Mouse (Mus musculus): ENCODE measurements around the gene Fam110a. TPM values are rescaled to one million over a fixed set of nuclear protein-coding genes. Genes with fewer than 3 reads are reported as not detected.

Fam110a gene
- polyA plus RNA-seq, 1 experiment from 2014 or later = 36.3 TPM

- no peaks in the 10 kb centered on the region for H3K27me3 ChIP-seq (replicated peaks; ENCODE audit: insufficient read depth, low read length)
- 7% methylated on average over 22 of the region's 22 CpGs for WGBS
- no peak overlapping the region for H3K9ac ChIP-seq (replicated peaks; ENCODE audit: low read depth)
Observed at GRCm38 (mm10) chr2:151994350-151995122, 14.5 kb upstream of the Fam110a start.

GRCm38 (mm10) chr2:151991446-151991845 lies 11.4 kb upstream of the Fam110a start:
- TF ChIP-seq EP300 (IDR thresholded peaks at IDR 0.05) (no peak), CTCF (IDR thresholded peaks at IDR 0.05) (no peak)
- Histone ChIP-seq H3K27ac (ENCODE audit: low read length) (no peak overlapping the region), H3K4me2 (replicated peaks; ENCODE audit: low read depth, low read length) (no peak overlapping the region), H3K4me3 (ENCODE audit: low read depth, low read length) (no peak overlapping the region), H3K36me3 (ENCODE audit: insufficient read depth, low read length) (no peaks in the 10 kb centered on the region), H3K9ac (replicated peaks; ENCODE audit: low read depth) (no peak overlapping the region), H3K9me3 (ENCODE audit: low read length) (no peaks in the 10 kb centered on the region), H3K4me1 (ENCODE audit: insufficient read depth, low read depth, low read length) (no peaks in the 10 kb centered on the region), H3K27me3 (replicated peaks; ENCODE audit: insufficient read depth, low read length) (no peaks in the 10 kb centered on the region)
- no peak for DNase-seq (ENCODE audit: low spot score)
- 39% methylated on average over 5 of the region's 5 CpGs for WGBS
- ATAC-seq = no peak

More at GRCm38 (mm10) chr2:151994350-151995122, 14.5 kb upstream of the Fam110a start:
- no peak for ATAC-seq
- Histone ChIP-seq H3K36me3 (ENCODE audit: insufficient read depth, low read length) (no peaks in the 10 kb centered on the region), H3K4me3 (ENCODE audit: low read depth, low read length) (no peak overlapping the region), H3K4me1 (ENCODE audit: insufficient read depth, low read depth, low read length) (no peaks in the 10 kb centered on the region), H3K9me3 (ENCODE audit: low read length) (no peaks in the 10 kb centered on the region), H3K27ac (ENCODE audit: low read length) (no peak overlapping the region), H3K4me2 (replicated peaks; ENCODE audit: low read depth, low read length) (peak overlapping the region; percentile 43)
- peak; percentile 82 for DNase-seq (ENCODE audit: low spot score)
- TF ChIP-seq EP300 (IDR thresholded peaks at IDR 0.05) (no peak), CTCF (IDR thresholded peaks at IDR 0.05) (peak; percentile 93)

- H3K9ac ChIP-seq (replicated peaks; ENCODE audit: low read depth) = no peak overlapping the region
- no peaks in the 10 kb centered on the region for H3K9me3 ChIP-seq (ENCODE audit: low read length)
- H3K36me3 ChIP-seq (ENCODE audit: insufficient read depth, low read length) = no peaks in the 10 kb centered on the region
- DNase-seq (ENCODE audit: low spot score) = no peak
- no peak overlapping the region for H3K4me2 ChIP-seq (replicated peaks; ENCODE audit: low read depth, low read length)
- WGBS = 18% methylated on average over 1 of the region's 1 CpGs
- H3K27me3 ChIP-seq (replicated peaks; ENCODE audit: insufficient read depth, low read length) = no peaks in the 10 kb centered on the region
- H3K4me1 ChIP-seq (ENCODE audit: insufficient read depth, low read depth, low read length) = no peaks in the 10 kb centered on the region
- TF ChIP-seq EP300 (IDR thresholded peaks at IDR 0.05) = no peak
- no peak for TF ChIP-seq CTCF (IDR thresholded peaks at IDR 0.05)
- no peak overlapping the region for H3K27ac ChIP-seq (ENCODE audit: low read length)
- no peak overlapping the region for H3K4me3 ChIP-seq (ENCODE audit: low read depth, low read length)
- ATAC-seq = 0 out of 2 replicates have a peak, but pooled peaks have one; percentile 3
Observed at GRCm38 (mm10) chr2:151990985-151991394, 11.0 kb upstream of the Fam110a start.

DNA sequence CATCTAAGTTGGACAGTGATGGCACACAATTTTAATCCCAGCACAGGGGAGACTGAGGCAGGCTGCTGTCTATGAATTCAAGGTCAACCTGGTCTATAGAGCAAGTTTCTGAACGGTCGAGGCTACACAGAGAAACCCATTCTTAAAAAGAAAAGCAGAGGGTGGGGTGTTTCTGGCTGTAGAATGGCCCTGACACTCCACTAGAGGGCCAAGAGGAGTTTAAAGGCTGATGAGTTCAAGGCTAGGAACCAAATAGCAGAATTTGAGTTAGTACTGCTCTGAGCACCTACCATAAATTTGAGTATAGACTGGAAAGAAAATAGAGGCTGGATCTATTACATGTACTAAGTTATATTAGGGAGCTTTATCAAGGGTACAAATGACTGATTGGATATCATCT lies 9.0 kb upstream of the Fam110a start:
- H3K4me1 ChIP-seq (ENCODE audit: insufficient read depth, low read depth, low read length) = no peaks in the 10 kb centered on the region
- H3K9ac ChIP-seq (replicated peaks; ENCODE audit: low read depth) = no peak overlapping the region
- ATAC-seq (no peak), DNase-seq (ENCODE audit: low spot score) (no peak)
- no peak overlapping the region for H3K4me3 ChIP-seq (ENCODE audit: low read depth, low read length)
- 63% methylated on average over 2 of the region's 2 CpGs for WGBS
- no peak overlapping the region for H3K27ac ChIP-seq (ENCODE audit: low read length)
- no peaks in the 10 kb centered on the region for H3K27me3 ChIP-seq (replicated peaks; ENCODE audit: insufficient read depth, low read length)
- H3K36me3 ChIP-seq (ENCODE audit: insufficient read depth, low read length) = no peaks in the 10 kb centered on the region
- no peaks in the 10 kb centered on the region for H3K9me3 ChIP-seq (ENCODE audit: low read length)
- 0 out of 2 replicates have a peak, but pooled peaks have one; percentile 8 for TF ChIP-seq CTCF (IDR thresholded peaks at IDR 0.05)
- TF ChIP-seq EP300 (IDR thresholded peaks at IDR 0.05) = no peak
- H3K4me2 ChIP-seq (replicated peaks; ENCODE audit: low read depth, low read length) = no peak overlapping the region

- Histone ChIP-seq H3K27me3 (replicated peaks; ENCODE audit: insufficient read depth, low read length) (no peaks in the 10 kb centered on the region), H3K4me1 (ENCODE audit: insufficient read depth, low read depth, low read length) (no peaks in the 10 kb centered on the region), H3K9me3 (ENCODE audit: low read length) (no peaks in the 10 kb centered on the region), H3K4me2 (replicated peaks; ENCODE audit: low read depth, low read length) (no peak overlapping the region), H3K4me3 (ENCODE audit: low read depth, low read length) (no peak overlapping the region), H3K27ac (ENCODE audit: low read length) (no peak overlapping the region), H3K36me3 (ENCODE audit: insufficient read depth, low read length) (no peaks in the 10 kb centered on the region), H3K9ac (replicated peaks; ENCODE audit: low read depth) (no peak overlapping the region)
- ATAC-seq (no peak), DNase-seq (ENCODE audit: low spot score) (no peak)
- TF ChIP-seq EP300 (IDR thresholded peaks at IDR 0.05) (no peak), CTCF (IDR thresholded peaks at IDR 0.05) (no peak)
- 67% methylated on average over 8 of the region's 8 CpGs for WGBS
Observed at GRCm38 (mm10) chr2:151986958-151987357, 6.9 kb upstream of the Fam110a start.

GRCm38 (mm10) chr2:151985426-151986172 lies 5.6 kb upstream of the Fam110a start:
- Histone ChIP-seq H3K9ac (replicated peaks; ENCODE audit: low read depth) (no peak overlapping the region), H3K4me3 (ENCODE audit: low read depth, low read length) (no peak overlapping the region), H3K4me1 (ENCODE audit: insufficient read depth, low read depth, low read length) (peaks cover 2% of the 10 kb centered on the region; the same call in 1 of the 2 replicates), H3K27me3 (replicated peaks; ENCODE audit: insufficient read depth, low read length) (no peaks in the 10 kb centered on the region), H3K4me2 (replicated peaks; ENCODE audit: low read depth, low read length) (no peak overlapping the region), H3K36me3 (ENCODE audit: insufficient read depth, low read length) (no peaks in the 10 kb centered on the region), H3K9me3 (ENCODE audit: low read length) (no peaks in the 10 kb centered on the region), H3K27ac (ENCODE audit: low read length) (no peak overlapping the region)
- WGBS = 47% methylated on average over 7 of the region's 7 CpGs
- no peak for TF ChIP-seq EP300 (IDR thresholded peaks at IDR 0.05)
- TF ChIP-seq CTCF (IDR thresholded peaks at IDR 0.05) = no peak
- ATAC-seq (no peak), DNase-seq (ENCODE audit: low spot score) (no peak)
